Mouse (Mus musculus): ENCODE results near the gene Timp2. TPM values are rescaled to one million over a fixed set of nuclear protein-coding genes. Genes with fewer than 3 reads are reported as not detected.

The Timp2 gene
- polyA plus RNA-seq, 1 experiment = not detected

GRCm38 (mm10) chr11:118349494-118349893 lies 6.0 kb downstream of the Timp2 start:
- TF ChIP-seq GATA1 (IDR thresholded peaks at IDR 0.05; ENCODE audit: low read length) = no peak

GRCm38 (mm10) chr11:118348877-118349276 lies 6.7 kb downstream of the Timp2 start:
- no peak for TF ChIP-seq GATA1 (IDR thresholded peaks at IDR 0.05; ENCODE audit: low read length)

- no peak for TF ChIP-seq GATA1 (IDR thresholded peaks at IDR 0.05; ENCODE audit: low read length)
Observed at GRCm38 (mm10) chr11:118348419-118348818, 7.1 kb downstream of the Timp2 start.

- TF ChIP-seq GATA1 (IDR thresholded peaks at IDR 0.05; ENCODE audit: low read length) = no peak
Observed at GRCm38 (mm10) chr11:118347911-118348310, 7.6 kb downstream of the Timp2 start.

- TF ChIP-seq GATA1 (IDR thresholded peaks at IDR 0.05; ENCODE audit: low read length) = no peak
Observed at GRCm38 (mm10) chr11:118347391-118347790, 8.1 kb downstream of the Timp2 start.

GRCm38 (mm10) chr11:118346395-118347096 lies 9.0 kb downstream of the Timp2 start:
- no peak for TF ChIP-seq GATA1 (IDR thresholded peaks at IDR 0.05; ENCODE audit: low read length)

GRCm38 (mm10) chr11:118345693-118346092 lies 9.8 kb downstream of the Timp2 start:
- TF ChIP-seq GATA1 (IDR thresholded peaks at IDR 0.05; ENCODE audit: low read length) = no peak

- no peak for TF ChIP-seq GATA1 (IDR thresholded peaks at IDR 0.05; ENCODE audit: low read length)
Observed at GRCm38 (mm10) chr11:118343629-118344028, 11.9 kb downstream of the Timp2 start.

- TF ChIP-seq GATA1 (IDR thresholded peaks at IDR 0.05; ENCODE audit: low read length) = no peak
Observed at GRCm38 (mm10) chr11:118342400-118342981, 13.0 kb downstream of the Timp2 start, which contains the start of gene Cep295nl. Cep295nl (minus strand) TSS chr11:118342500.

- no peak for TF ChIP-seq GATA1 (IDR thresholded peaks at IDR 0.05; ENCODE audit: low read length)
Observed at GRCm38 (mm10) chr11:118337491-118338168, 17.9 kb downstream of the Timp2 start.

- TF ChIP-seq GATA1 (IDR thresholded peaks at IDR 0.05; ENCODE audit: low read length) = no peak
Observed at GRCm38 (mm10) chr11:118333431-118333830, 22.1 kb downstream of the Timp2 start.

- TF ChIP-seq GATA1 (IDR thresholded peaks at IDR 0.05; ENCODE audit: low read length) = no peak
Observed at GRCm38 (mm10) chr11:118332376-118332775, 23.2 kb downstream of the Timp2 start.

- no peak for TF ChIP-seq GATA1 (IDR thresholded peaks at IDR 0.05; ENCODE audit: low read length)
Observed at GRCm38 (mm10) chr11:118330777-118331176, 24.8 kb downstream of the Timp2 start.

- no peak for TF ChIP-seq GATA1 (IDR thresholded peaks at IDR 0.05; ENCODE audit: low read length)
Observed at GRCm38 (mm10) chr11:118330361-118330760, 25.2 kb downstream of the Timp2 start.

GRCm38 (mm10) chr11:118328947-118329346 lies 26.6 kb downstream of the Timp2 start:
- no peak for TF ChIP-seq GATA1 (IDR thresholded peaks at IDR 0.05; ENCODE audit: low read length)

- TF ChIP-seq GATA1 (IDR thresholded peaks at IDR 0.05; ENCODE audit: low read length) = no peak
Observed at GRCm38 (mm10) chr11:118328511-118328910, 27.0 kb downstream of the Timp2 start.

Data from G1E-ER4 (cell line).